Mouse (Mus musculus) CH12.LX (cell line): Measurements from ENCODE around the gene Birc6.

Experiments used
- CTCF ChIP-seq, 2 experiments: IDR thresholded peaks in 1 of 2; conservative IDR thresholded peaks in 1 of 2; 2 replicates each; pipeline ENCODE4 v1.5.1; 2011 to 2012; ENCODE audit warnings: low read depth in 2 of 2, low read length in 2 of 2, improper control_type of control experiment in 1 of 2, inconsistent platforms in 1 of 2, mild to moderate bottlenecking in 1 of 2, moderate library complexity in 1 of 2
- USF2 ChIP-seq: conservative IDR thresholded peaks from 2 replicates; pipeline ENCODE4 v1.6.1; 2011; ENCODE audit warnings: low read depth, low read length, improper control_type of control experiment

DNA sequence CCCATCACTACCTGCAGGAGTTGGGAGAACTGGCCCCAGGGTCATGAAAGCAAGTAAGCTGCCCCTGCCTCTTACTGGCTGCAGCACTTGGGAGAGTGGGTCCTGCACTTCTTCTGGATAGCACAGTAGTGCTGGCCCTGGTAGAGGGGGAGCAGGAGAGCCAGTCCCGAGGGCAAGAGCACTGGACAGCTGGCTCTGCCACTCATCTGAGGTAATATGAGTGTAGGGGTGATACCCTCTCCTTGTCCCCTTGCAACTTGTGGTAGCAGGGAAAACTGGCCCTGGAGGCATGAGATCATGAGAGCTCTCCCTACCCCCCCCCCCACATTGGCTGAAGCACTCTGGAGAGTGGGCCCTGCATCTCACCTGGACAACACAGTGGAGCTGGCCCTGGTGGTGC, 187.6 kb downstream of the Birc6 start:
- TF ChIP-seq USF2: no peak
- no peak for TF ChIP-seq CTCF (conservative IDR thresholded peaks at IDR 0.05 in 1 of 2, IDR thresholded peaks at IDR 0.05 in 1 of 2; ENCODE audit: low read depth in 2 of 2, low read length in 2 of 2)
